Mouse (Mus musculus): ENCODE results near the gene Prok2.

The Prok2 gene

GRCm38 (mm10) chr6:99692916-99693841 is 33.0 kb downstream of the Prok2 start:
- no peak for DNase-seq (ENCODE audit: extremely low read depth, low read depth)

- no peak for DNase-seq (ENCODE audit: extremely low read depth, low read depth)
These were observed 33.8 kb downstream of the Prok2 start, which contains the start of gene Gpr27 for GRCm38 (mm10) chr6:99692206-99692915. Gene Gpr27 (plus strand): TSS chr6:99692679.

GRCm38 (mm10) chr6:99691666-99692205 is 34.5 kb downstream of the Prok2 start:
- DNase-seq (ENCODE audit: extremely low read depth, low read depth) = no peak

DNA sequence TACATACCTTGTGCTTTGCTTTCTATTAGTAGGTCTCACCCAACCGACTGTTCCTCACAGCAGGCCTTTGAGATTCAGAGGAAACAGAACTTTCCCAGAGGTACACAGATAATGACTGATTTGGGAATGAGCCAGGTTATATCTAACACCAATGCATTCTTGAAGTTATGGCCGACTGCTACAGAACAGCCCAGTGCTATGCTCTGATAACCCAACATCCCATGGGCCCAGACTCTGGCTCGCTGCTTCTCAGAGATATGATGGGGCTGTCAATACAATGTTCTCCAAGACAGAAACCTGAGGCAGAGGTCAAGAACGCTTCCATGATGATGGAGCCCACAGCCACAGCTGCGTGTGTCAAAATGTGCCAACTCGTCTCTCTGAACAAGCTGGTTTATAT is 37.7 kb downstream of the Prok2 start:
- DNase-seq (ENCODE audit: extremely low read depth, low read depth) = peak; percentile 43

- peak; percentile 41 for DNase-seq (ENCODE audit: extremely low read depth, low read depth)
These were observed 41.3 kb downstream of the Prok2 start for GRCm38 (mm10) chr6:99684899-99685298.

GRCm38 (mm10) chr6:99683974-99684373 is 42.2 kb downstream of the Prok2 start:
- DNase-seq (ENCODE audit: extremely low read depth, low read depth) = no peak

DNA sequence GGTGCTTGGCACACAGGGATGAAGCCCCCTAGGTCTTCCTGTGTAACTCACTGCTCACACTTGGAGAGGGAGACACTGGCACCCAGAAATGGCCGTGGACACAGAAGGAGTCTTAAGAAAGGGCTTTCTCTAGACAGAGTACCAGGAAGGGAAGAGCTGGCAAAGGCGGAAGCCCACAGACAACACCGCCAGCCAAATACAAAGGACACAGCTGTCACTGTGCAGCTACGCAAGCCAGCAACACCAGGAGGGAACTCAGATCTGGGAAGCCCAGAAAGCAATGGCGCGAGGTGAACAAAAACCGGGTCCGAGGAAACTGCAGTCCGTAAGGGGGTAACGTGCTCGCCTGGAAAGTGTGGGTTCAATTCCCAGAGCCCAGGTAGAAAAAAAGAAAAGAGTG is 48.1 kb downstream of the Prok2 start:
- DNase-seq (ENCODE audit: extremely low read depth, low read depth) = no peak

DNA sequence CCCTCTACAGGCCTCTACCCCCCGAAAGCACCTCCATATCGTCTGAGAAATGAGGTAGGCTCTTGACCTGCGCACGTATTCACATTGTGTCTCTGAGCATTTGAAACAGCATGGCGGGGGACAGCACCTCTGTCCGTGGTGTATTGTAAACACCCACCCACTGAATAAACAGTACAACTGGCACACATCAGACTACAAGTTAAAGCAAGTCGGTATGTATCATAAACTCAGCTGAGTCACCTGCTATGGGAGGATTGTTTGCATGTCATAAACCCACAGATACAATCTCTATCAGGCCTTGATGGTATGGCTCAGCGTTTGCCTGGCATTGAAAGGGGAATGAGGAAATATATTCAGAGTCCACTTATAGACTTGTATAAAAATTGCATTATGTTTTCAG is 48.9 kb downstream of the Prok2 start:
- no peak for DNase-seq (ENCODE audit: extremely low read depth, low read depth)

GRCm38 (mm10) chr6:99674482-99674881 is 51.7 kb downstream of the Prok2 start:
- DNase-seq (ENCODE audit: extremely low read depth, low read depth) = no peak

DNA sequence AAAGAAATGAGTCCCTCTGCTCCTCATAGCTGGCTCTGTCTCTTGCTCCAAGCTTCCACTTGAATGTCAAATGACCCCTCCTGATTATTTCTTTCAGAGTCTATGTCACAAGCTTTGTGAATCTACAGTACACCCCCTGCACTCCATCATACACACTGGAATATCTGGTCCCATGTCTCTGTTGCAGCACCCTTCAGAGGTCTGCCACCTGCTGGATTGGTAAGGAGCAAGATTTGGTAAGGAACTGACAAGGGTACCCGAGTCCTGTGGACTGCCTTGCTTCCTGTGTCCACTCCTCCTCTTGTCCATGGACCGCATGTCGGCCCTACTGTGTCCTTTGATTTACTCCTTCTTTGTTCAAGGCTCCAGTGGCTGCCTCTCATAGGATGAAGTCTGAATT is 54.4 kb downstream of the Prok2 start:
- no peak for DNase-seq (ENCODE audit: extremely low read depth, low read depth)

DNA sequence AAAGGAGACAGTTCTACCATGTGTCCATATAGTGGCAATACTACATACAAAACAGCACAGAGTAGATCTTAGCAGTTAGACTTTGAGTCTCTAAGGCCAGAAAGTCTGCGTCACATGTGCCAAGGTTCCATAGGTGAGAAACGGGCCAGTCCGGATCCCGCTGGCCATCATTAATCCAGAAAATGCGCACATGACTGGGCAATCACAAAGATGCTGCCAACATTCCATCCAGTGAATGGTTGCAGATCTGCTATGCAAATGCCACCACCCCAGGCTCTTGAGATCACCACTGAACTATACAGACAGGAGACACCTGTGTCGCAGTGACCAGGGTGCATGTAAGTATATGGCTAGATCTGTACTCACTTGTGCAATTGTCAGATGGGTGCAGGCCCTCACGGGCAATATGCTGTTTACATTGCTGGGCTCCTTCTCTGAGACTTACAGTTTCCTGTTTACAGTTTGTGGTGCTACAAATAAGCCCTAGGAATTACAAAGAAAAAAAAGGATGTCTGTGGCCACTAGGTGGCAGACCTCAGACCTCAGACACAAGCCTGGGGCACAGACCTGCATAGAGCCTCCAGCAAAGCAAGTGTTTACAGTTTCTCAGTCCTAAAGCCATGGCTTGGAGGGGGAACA is 55.6 kb downstream of the Prok2 start:
- peak; percentile 44 for DNase-seq (ENCODE audit: extremely low read depth, low read depth)

GRCm38 (mm10) chr6:99669481-99670325 is 56.5 kb downstream of the Prok2 start:
- no peak for DNase-seq (ENCODE audit: extremely low read depth, low read depth)

- no peak for DNase-seq (ENCODE audit: extremely low read depth, low read depth)
These were observed 58.9 kb downstream of the Prok2 start for GRCm38 (mm10) chr6:99667290-99667689.

DNA sequence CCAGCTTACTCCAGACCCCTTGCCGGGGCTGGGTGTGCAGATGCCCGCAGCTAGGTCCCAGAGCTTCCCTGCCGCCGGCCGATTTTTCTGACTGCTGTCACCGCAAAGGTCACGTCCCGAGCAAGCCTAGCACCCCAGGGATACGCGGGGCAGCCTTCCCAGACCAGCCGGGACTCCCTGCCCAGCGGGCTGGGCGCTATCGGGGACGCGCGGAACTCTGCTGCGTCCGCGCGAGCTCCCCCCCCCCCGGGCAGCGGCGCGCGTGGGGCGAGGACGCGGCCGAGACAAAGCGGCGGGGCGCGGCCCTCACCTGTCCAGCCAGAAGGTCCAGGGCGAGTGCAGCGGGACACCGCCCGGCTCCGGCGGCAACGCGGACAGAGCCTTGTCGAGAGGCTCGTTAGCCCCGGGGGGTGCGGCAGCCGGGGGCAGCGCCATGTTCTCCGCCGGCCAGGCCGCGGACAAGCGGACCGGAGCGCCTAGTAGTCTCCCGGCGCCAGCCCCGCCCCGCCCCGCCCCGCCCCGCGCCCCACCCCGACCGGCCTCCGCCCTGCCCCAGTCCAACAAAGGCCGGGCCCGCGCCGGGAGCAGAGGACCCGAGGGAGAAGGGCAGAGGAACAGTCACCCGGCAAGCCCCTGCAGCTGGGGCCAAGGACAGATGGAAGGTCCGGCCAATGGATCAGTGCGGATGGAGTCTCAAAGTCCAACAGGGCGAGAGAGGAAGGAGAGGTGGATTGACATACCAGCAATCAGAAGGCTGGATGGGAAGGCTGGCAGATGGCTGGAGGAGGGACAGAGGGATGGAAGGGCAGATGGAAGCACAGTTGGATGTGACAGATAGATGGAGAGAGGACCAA is 59.6 kb downstream of the Prok2 start, which contains the start of the genes Eif4e3 and Gm20696:
Eif4e3 (minus strand) TSS at position 454 of the 854 bp plus-strand sequence.
Gm20696 (minus strand) TSS at position 480 of the 854 bp plus-strand sequence.
- no peak for DNase-seq (ENCODE audit: extremely low read depth, low read depth)

DNA sequence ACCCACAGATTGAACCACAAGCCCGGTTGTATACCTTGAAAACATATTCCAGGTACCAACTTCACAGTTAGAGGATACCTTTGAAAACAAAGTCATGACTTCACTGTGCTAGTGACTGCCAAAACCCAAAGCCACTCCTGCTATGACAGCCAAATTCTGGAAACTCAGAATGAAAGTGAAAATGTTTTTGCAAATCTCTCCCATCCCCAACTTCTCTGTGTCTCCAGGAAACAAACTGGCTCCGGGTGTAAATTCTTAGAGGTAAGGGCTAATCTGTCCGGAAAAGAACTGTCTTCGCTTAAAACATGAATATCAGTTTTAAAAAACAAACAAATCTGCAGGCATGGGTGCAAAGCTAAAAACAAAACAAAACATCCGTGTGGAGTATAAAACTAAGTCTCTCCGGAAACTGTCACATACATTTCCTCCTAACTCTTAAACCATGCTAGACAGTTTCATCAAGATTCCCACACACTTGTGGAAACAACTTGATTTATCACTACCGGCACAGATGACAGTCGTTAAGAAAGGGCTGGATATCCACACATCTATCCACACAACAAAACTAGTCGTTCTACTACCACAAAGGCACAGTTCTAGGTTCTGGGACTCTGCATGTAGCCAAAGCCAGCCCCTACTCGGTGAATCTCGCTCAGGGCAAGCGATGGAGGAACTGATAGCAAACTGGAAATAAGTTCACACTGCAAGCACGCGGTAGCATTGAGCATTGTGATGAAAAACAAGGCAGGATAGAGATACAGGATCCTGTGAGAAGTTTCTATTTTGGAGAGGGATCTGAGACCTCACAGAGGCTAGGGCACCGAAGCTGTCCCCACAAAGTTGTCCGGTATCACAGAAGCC is 60.5 kb downstream of the Prok2 start:
- DNase-seq (ENCODE audit: extremely low read depth, low read depth) = no peak

- no peak for DNase-seq (ENCODE audit: extremely low read depth, low read depth)
These were observed 63.0 kb downstream of the Prok2 start for GRCm38 (mm10) chr6:99663232-99663631.

All from MEL-GATA-1-ER (cell line).